Mouse (Mus musculus) ES-E14 (cell line): ENCODE data around the gene Rps15a. TPM values are rescaled to one million over a fixed set of nuclear protein-coding genes. Genes with fewer than 3 reads are reported as not detected.

Experiments used
- DNase-seq: peaks from one replicate; pipeline ENCODE4 v3.0.0-alpha.2; 2013; ENCODE audit warnings: low read depth, low spot score
- H3K27ac ChIP-seq: 2 replicates; pipeline ENCODE4 v1.5.1; 2012; ENCODE audit warnings: low read depth, mild to moderate bottlenecking, low read length, moderate library complexity, mixed read lengths; ENCODE audit not compliant: poor library complexity, insufficient read depth, severe bottlenecking
- H3K36me3 ChIP-seq: 2 replicates; pipeline ENCODE4 v1.6.1; 2012; ENCODE audit warnings: mild to moderate bottlenecking, low read length, moderate library complexity, mixed read lengths; ENCODE audit not compliant: control insufficient read depth, poor library complexity, insufficient read depth, severe bottlenecking
- H3K4me1 ChIP-seq, 2 experiments: fragments of 150-350 bp in 1 of 2; sonication (generic) in 1 of 2; 2 replicates each; pipeline ENCODE4 v1.6.1; 2012; ENCODE audit warnings: low read length in 2 of 2, mild to moderate bottlenecking in 1 of 2, mixed read lengths in 1 of 2; ENCODE audit not compliant: control insufficient read depth in 2 of 2, insufficient read depth in 2 of 2, poor library complexity in 1 of 2
- H3K4me3 ChIP-seq, 2 experiments: fragments of 150-350 bp in 1 of 2; sonication (generic) in 1 of 2; 2 replicates each; pipeline ENCODE4 v1.5.1; 2012; ENCODE audit warnings: low read length in 2 of 2, low read depth in 1 of 2, mild to moderate bottlenecking in 1 of 2, mixed read lengths in 1 of 2; ENCODE audit not compliant: insufficient read depth in 1 of 2, poor library complexity in 1 of 2, severe bottlenecking in 1 of 2
- H3K9ac ChIP-seq: 2 replicates; pipeline ENCODE4 v1.6.1; 2012; ENCODE audit warnings: low read depth, mild to moderate bottlenecking, low read length, mixed read lengths; ENCODE audit not compliant: poor library complexity, insufficient read depth, severe bottlenecking
- H3K9me3 ChIP-seq: fragments of 150-350 bp; sonication (generic); 2 replicates; pipeline ENCODE4 v1.6.1; 2012; ENCODE audit warnings: low read depth, mild to moderate bottlenecking, low read length; ENCODE audit not compliant: control insufficient read depth, insufficient read depth
- CHD2 ChIP-seq: IDR thresholded peaks from 2 replicates; pipeline ENCODE4 v1.6.1; 2014; ENCODE audit warnings: mild to moderate bottlenecking, low read depth, low read length, inconsistent platforms
- HCFC1 ChIP-seq: IDR thresholded peaks from 2 replicates; pipeline ENCODE4 v1.6.1; 2012; ENCODE audit warnings: low read length, inconsistent platforms, borderline replicate concordance; ENCODE audit not compliant: insufficient read depth
- MAFK ChIP-seq: IDR thresholded peaks from 2 replicates; pipeline ENCODE4 v1.6.1; 2014; ENCODE audit warnings: mild to moderate bottlenecking, low read depth, low read length, inconsistent platforms; ENCODE audit not compliant: insufficient read depth
- ZC3H11A ChIP-seq: IDR thresholded peaks from 2 replicates; pipeline ENCODE4 v1.6.1; 2012; ENCODE audit warnings: low read depth, mild to moderate bottlenecking, inconsistent platforms, low read length, borderline replicate concordance
- ZNF384 ChIP-seq: IDR thresholded peaks from 2 replicates; pipeline ENCODE4 v1.6.1; 2012; ENCODE audit warnings: low read depth, low read length, inconsistent platforms
- in situ Hi-C, 2 experiments: fragments of 600-800 bp; cut with MboI; formaldehyde crosslinking; loops; one replicate each; pipeline ENCODE4 v1.15.1; 2025; ENCODE audit warnings: low sequenced_read_pairs in 2 of 2, inconsistent platforms in 1 of 2; ENCODE audit not compliant: unreplicated experiment in 2 of 2
- total RNA-seq: library from RNA; depleted of rRNA; stranded (reverse); fragments of 300-350 nt; gene quantifications from 2 replicates; pipeline ENCODE4 v1.2.3, GENCODE M21; 2012

Rps15a gene
- total RNA-seq, 1 experiment, result 2,152 TPM

DNA sequence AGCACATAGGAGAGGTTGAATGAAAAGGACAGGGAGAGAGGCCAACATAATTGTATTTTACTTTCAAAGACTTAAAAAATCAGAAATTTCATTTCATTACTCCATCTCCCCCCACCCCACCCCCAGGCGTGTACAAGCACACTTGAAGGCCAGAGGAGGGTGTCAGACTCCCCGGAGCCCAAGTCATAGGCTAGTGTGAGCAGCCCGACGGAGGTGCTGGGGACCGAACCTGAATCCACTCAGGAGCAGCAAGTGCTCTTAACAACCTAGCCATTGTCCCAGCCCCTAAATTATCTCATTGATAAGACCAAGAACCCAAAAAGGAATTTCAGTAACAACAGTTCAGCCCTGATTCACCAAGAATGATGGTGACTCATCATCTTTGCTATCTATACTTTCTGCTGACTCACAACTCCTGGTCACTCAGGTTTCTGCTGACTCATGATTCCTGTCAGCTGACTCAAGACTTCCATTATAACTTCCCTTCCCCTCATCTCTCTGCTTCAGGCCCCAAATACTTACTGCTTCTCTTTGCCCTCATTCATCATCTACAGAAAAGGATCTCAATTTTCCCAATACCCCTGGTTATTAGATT, 11.4 kb downstream of the Rps15a start:
- Histone ChIP-seq H3K4me3 (no peak overlapping the region), H3K9me3 (no peaks in the 10 kb centered on the region), H3K9ac (no peak overlapping the region; the same call in 1 of the 2 replicates), H3K27ac (peak overlapping the region; percentile 86), H3K36me3 (peaks cover 34% of the 10 kb centered on the region), H3K4me1 (peaks cover 0 to 13% of the 10 kb centered on the region in 2 experiments; a peak in 1 of 4 replicates)
- in situ Hi-C loops, result no loop called here
- TF ChIP-seq MAFK, result peak; percentile 100
- no peak for TF ChIP-seq CHD2
- no peak for DNase-seq

DNA sequence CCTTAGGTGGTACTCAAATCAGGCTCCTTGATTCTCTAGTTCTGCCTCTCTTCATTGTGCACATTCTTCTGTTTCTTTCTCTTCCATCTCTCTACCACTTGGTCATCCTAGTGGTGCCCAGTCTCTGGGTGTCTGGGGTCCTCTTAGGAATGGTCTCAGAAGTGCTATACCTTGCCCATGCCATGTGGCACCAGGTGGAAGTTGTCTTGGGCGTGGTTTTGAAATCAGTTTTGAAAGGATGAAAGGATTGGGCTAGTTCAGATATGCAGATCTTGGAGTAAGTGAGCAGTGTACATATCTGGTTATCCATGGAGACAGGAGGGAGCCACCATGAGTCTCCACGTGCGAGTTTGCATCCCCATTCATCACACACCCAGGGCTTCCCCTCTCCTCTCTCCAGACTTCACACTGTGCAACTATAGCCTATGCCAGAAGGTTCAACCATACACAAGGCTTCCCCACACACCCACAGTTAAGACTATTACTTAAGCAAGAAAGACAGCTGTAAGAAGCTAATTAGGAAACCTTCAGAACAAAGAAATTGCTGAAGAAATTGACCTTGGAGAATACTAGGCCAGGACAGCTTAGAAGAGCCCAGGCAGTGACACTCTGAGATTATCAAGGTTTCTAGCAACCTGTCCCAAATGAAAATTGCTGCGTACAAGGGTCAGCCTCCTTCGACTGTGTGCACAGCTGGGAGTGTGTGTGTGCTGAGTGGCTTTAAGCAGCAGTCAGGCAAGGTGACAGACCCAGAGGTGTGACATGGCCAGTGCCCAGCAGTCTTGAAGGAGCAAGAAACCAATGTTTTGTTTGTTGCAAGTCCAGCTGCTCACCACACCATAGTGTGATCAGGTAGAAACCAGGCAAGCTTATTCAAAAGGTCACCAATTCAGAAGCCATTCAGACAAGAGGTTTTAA, 12.3 kb downstream of the Rps15a start:
- Histone ChIP-seq H3K4me3 (no peak overlapping the region), H3K9me3 (no peaks in the 10 kb centered on the region), H3K27ac (peak overlapping the region; percentile 86; the same call in 1 of the 2 replicates), H3K9ac (no peak overlapping the region), H3K36me3 (peaks cover 25% of the 10 kb centered on the region), H3K4me1 (peaks cover 0 to 12% of the 10 kb centered on the region in 2 experiments; a peak in 1 of 4 replicates)
- TF ChIP-seq ZNF384 (no peak), CHD2 (peak; percentile 29; the same call in 1 of the 2 replicates)
- DNase-seq, result no peak
- in situ Hi-C loops, result no loop called here

GRCm38 (mm10) chr7:118102678-118103461, 13.1 kb downstream of the Rps15a start:
- H3K27ac ChIP-seq, result no peak overlapping the region
- H3K4me1 ChIP-seq, result peaks cover 0 to 10% of the 10 kb centered on the region in 2 experiments; a peak in 2 of 4 replicates
- TF ChIP-seq ZNF384 (no peak; the same call in 1 of the 2 replicates), MAFK (no peak), HCFC1 (0 out of 2 replicates have a peak, but pooled peaks have one; percentile 42), CHD2 (peak; percentile 26; the same call in 1 of the 2 replicates)
- peaks cover 17% of the 10 kb centered on the region for H3K36me3 ChIP-seq
- H3K9ac ChIP-seq, result no peak overlapping the region
- H3K9me3 ChIP-seq, result no peaks in the 10 kb centered on the region
- in situ Hi-C loops, result no loop called here
- DNase-seq, result no peak
- H3K4me3 ChIP-seq, result no peak overlapping the region

GRCm38 (mm10) chr7:118102231-118102630, 13.8 kb downstream of the Rps15a start:
- DNase-seq, result no peak
- no peak overlapping the region for H3K4me3 ChIP-seq
- in situ Hi-C loops, result no loop called here

More at GRCm38 (mm10) chr7:118102231-118102630, 13.8 kb downstream of the Rps15a start:
- Histone ChIP-seq H3K27ac (no peak overlapping the region), H3K9ac (no peak overlapping the region), H3K9me3 (no peaks in the 10 kb centered on the region), H3K4me1 (peaks cover 0 to 14% of the 10 kb centered on the region in 2 experiments; a peak in 2 of 4 replicates), H3K36me3 (peaks cover 12% of the 10 kb centered on the region)
- TF ChIP-seq MAFK (no peak), ZNF384 (no peak; the same call in 1 of the 2 replicates), ZC3H11A (no peak), HCFC1 (no peak), CHD2 (no peak)
